Mouse (Mus musculus) Muller cell, postnatal 12 days (primary cell): ENCODE data around the gene Afp.

ENCODE experiments used
- DNase-seq: peaks from one replicate; pipeline ENCODE4 v3.0.0-alpha.2; 2015; ENCODE audit errors: inconsistent ontology term

Gene Afp

GRCm38 (mm10) chr5:90507411-90507949, 16.9 kb downstream of the Afp start:
- DNase-seq, result peak; percentile 4

- no peak for DNase-seq
Observed at GRCm38 (mm10) chr5:90509828-90510592, 19.5 kb downstream of the Afp start.

DNA sequence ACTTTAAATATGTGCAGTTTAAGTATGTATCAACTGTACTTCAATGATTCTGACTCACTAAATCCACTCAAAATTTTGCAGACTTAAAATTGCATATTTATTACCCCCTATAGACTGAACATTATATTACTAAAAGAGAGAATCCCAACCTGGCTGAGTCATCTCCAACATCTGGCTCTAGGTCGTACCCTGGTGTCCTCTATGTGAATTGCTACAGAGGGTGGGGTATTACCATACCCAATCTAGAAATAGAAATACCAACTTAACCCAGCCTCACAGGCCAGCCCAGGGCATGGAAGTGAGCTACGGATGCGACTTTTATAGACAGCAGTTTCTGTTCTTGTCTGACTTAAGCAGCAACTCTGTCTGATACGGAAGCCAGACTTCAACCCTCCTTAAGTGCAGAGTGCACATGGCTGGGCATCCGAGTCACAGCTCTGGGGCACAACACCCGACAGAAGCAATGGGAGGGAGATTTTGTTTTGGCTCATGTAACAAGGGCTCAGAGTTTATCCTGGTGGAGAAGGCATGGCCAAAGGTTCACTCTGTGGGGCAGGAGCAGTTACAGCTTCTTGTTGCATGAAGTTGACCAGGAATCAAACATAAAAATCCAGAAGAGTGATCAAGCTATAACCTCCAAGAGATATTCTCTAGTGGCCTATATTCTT, 21.9 kb downstream of the Afp start:
- no peak for DNase-seq

- DNase-seq, result no peak
Observed at GRCm38 (mm10) chr5:90515561-90515960, 25.0 kb downstream of the Afp start.

- no peak for DNase-seq
Observed at GRCm38 (mm10) chr5:90518356-90519100, 28.0 kb downstream of the Afp start, which contains the start of gene Afm. TSS of gene Afm (plus strand) at chr5:90518932.

- DNase-seq, result no peak
Observed at GRCm38 (mm10) chr5:90551191-90551590, 60.7 kb downstream of the Afp start.

DNA sequence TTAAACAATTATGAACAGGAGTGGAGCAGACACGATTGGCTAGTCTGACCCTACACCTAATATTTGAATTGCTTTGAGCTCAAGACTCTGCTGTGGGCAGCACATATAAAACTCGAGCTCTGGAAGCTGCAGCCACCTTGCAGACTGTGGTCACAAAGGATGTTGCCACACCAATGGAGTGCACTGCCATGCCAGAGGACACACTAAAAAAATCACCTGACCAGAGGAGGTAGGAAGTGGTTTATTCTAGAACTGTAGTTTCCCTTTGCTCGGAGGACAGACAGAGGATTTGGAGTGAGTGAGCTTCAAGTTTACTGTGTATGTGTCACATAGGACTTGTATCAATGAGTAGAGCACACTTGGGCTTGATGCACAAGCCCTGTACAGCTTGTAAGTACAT, 65.5 kb downstream of the Afp start:
- DNase-seq, result no peak
